Mouse (Mus musculus) gastrocnemius, adult 2 months (tissue): ENCODE results near the gene Insyn1. TPM values are rescaled to one million over a fixed set of nuclear protein-coding genes. Genes with fewer than 3 reads are reported as not detected.
A peak's percentile ranks its signal among the peaks of the same experiment; 100 is the strongest.

ENCODE experiments used
- DNase-seq: peaks from one replicate; pipeline ENCODE4 v3.0.0; 2022
- H3K27ac ChIP-seq: fragments of 200-600 bp; 2 replicates; pipeline ENCODE4 v1.8.1; 2022; ENCODE audit warnings: mild to moderate bottlenecking
- H3K4me3 ChIP-seq: fragments of 200-600 bp; 2 replicates; pipeline ENCODE4 v1.8.1; 2022; ENCODE audit warnings: mild to moderate bottlenecking, moderate library complexity
- CTCF ChIP-seq: fragments of 200-600 bp; IDR thresholded peaks from 2 replicates; pipeline ENCODE4 v1.8.1; 2022; ENCODE audit warnings: antibody characterized with exemption, mild to moderate bottlenecking, moderate library complexity
- intact Hi-C: fragments of 180-260 bp; cut with DNase I; formaldehyde crosslinking; loops from one replicate; pipeline ENCODE4 v1.15.1; 2025
- total RNA-seq, 2 experiments: library from RNA; stranded (reverse); gene quantifications; 2 replicates each; pipeline ENCODE4 v1.2.3; 2021

The Insyn1 gene
- total RNA-seq, 2 experiments from 2014 or later: 17.3 to 20.1 TPM

DNA sequence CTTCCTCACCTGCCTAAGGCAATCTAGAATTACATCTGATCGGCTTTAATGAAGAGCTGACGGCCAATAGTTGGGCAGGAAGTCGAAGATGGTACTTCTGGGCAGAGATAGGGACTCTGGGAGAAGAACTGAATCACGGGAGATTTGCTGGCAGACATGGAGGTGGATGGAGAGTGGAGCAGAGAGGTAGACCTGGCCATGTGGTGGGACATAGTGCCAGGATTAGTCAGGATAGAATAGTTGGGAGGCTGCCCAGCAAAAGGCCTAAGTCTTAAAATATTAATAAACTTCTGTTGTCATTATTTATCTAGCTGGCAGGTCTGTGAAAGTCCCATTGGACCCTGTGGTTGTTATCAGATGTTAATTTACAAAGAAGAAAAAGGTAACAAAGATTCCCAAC is 36.7 kb downstream of the Insyn1 start:
- no peak overlapping the region for H3K27ac ChIP-seq
- intact Hi-C loops: no loop called here
- no peak for TF ChIP-seq CTCF
- DNase-seq: no peak
- H3K4me3 ChIP-seq: no peak overlapping the region

DNA sequence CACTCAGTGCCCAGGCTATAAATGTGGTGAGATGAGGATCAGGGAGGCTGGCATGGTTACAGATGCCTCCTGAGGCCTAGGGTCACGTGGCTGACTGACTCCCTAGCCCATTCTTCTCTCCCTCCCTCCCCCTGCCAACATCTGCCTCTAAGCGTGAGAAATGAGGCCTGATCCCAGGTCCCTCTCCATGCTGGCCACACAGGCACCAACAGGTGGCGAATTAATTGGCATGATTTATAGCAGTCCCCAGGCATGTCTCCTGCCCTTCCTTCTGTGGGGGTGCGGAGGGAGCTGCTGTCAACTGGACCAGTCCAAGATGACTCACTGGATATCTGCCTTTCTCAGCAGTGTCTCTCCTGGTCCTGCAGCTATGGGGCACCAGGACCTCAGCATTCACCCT is 39.4 kb downstream of the Insyn1 start:
- intact Hi-C loops: no loop called here
- TF ChIP-seq CTCF: no peak
- DNase-seq: no peak
- Histone ChIP-seq H3K4me3 (no peak overlapping the region), H3K27ac (no peak overlapping the region)

DNA sequence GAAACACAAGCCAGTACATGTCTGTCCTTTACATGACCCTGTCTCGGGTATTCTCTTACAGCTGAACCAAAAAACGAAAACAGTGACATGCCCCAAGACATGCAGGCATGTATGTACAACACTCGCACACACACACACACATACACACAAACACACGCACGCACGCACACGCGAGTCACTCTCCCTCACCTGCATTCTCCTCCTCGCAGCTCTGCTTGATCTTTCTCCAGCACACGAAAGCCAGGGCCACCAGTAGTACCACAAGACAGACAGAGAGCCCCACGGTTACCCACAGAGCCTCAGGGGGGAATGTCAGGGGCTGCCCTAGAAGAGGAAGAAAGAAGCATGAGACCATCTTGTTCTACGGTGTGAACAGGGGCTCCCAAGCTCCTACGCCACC is 42.0 kb downstream of the Insyn1 start:
- intact Hi-C loops: no loop called here

DNA sequence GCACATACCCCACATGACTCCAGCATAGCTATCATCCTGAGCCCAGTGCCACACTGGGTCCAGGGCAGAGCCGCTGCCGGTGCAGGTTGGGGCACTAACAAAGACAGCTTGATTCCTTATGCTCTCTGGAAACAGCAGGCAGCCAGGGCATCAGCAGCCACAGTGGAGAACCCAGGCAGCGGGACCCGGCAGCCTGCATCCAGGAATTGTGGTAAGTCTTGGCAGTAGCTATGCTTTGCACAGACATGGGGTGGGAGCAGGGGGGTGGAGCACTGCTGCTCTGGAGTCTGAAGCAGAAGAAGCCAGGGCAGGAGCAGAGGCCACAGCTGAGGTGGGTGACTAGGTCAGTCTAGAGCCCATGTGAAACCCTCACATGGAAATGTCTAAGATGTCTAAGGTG is 43.8 kb downstream of the Insyn1 start:
- DNase-seq: no peak
- no peak overlapping the region for H3K4me3 ChIP-seq
- intact Hi-C loops: no loop called here
- TF ChIP-seq CTCF: no peak
- no peak overlapping the region for H3K27ac ChIP-seq

More for the DNA sequence above, 42.0 kb downstream of the Insyn1 start:
- H3K27ac ChIP-seq: no peak overlapping the region
- no peak overlapping the region for H3K4me3 ChIP-seq
- no peak for TF ChIP-seq CTCF
- no peak for DNase-seq

DNA sequence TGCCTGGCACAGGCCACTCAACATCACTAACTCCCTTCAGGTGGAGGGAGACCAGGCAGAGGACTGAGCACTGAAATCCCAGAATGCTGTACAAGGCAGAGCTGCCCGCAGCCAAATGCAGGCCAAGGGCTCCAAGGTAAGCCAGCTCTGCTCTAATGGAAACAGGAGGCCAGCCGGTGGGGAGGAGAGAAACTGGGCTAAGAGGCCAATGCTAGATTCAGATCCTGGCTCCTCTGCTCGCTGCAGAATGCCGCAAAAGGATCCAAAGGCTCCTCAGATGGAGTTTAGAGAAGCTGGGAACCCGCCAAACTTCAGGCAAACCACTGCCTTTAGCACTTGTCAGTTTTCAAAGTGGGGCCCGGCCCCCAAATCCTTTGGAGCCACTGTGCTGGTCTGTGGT is 44.9 kb downstream of the Insyn1 start:
- H3K27ac ChIP-seq: no peak overlapping the region
- no peak overlapping the region for H3K4me3 ChIP-seq
- DNase-seq: no peak
- no peak for TF ChIP-seq CTCF
- intact Hi-C loops: no loop called here

DNA sequence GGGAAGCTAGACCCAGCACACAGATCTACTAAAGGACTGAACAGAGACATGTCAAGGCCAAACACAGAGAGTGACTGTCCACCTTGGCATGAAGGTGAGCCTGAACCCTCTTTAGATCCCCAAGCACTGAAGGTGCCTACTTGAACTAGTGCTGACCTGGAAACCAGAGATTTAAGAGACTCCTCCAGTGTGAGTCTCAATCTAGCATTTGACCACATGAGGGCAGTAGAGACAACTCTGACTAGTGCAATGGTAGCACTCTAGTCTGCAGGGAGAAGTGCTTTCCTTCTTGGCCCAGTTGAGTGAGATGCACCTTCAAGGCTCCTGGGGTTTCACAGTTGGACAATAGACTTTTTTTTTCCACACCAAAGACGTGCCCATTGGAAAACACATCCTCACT is 46.4 kb downstream of the Insyn1 start:
- no peak overlapping the region for H3K4me3 ChIP-seq

DNA sequence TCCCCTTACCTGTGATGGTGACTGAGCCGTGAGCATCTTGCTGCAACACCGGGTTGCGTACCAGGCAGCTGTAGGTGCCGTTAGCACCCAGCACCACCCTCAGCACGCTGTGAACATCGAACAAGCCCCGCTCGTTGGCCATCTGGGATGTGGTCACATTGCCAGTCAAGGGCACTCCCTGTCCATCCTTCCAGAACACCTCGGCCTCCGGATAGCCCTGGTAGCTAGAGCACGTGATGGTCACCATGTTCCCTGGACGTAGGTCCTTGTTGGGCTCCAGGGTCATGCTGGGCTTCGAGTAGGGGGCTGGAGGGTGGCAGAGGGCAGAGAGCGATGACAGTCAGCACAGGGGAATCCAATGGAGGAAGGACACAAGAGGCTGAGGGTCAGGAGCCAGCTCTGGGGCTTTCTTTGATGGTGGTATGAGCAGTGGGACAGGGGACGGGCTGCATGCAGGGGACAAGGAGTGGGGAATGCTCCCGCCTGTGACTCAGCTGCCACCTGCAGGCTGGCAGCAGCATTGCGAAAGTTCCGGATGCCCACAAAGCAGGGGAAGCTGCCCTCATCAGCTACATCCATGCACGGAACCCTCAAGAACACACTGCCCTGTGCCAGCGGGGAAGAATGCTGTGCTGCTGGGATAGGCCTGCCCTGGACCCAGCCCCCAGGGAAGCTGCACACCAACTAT is 47.2 kb downstream of the Insyn1 start:
- intact Hi-C loops: no loop called here
- Histone ChIP-seq H3K4me3 (no peak overlapping the region), H3K27ac (no peak overlapping the region)
- peak; percentile 50 for TF ChIP-seq CTCF
- no peak for DNase-seq

More for the DNA sequence above, 46.4 kb downstream of the Insyn1 start:
- TF ChIP-seq CTCF: peak; percentile 82
- intact Hi-C loops: no loop called here
- DNase-seq: peak; percentile 48
- H3K27ac ChIP-seq: no peak overlapping the region

DNA sequence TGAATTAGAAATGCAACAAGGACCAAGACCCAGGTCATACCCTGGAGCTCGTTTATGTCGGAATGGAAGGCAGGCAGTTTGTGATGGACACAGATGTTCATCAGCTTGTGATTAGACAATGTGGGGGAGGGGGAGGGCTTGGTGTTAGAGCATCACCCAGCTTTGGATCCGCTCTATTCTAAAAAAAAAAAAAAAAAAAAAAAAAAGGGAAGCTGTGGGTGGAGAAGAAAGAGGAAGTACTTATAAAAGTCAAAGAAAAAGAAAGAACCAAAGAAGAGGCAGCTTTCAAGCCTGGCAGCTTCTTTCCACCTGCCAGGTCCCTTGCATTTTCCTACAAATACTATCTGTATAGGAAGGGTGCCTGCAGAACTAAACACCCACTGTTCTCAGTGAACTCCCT is 49.4 kb downstream of the Insyn1 start:
- Histone ChIP-seq H3K4me3 (no peak overlapping the region), H3K27ac (no peak overlapping the region)
- no peak for DNase-seq
- TF ChIP-seq CTCF: no peak
- intact Hi-C loops: no loop called here

DNA sequence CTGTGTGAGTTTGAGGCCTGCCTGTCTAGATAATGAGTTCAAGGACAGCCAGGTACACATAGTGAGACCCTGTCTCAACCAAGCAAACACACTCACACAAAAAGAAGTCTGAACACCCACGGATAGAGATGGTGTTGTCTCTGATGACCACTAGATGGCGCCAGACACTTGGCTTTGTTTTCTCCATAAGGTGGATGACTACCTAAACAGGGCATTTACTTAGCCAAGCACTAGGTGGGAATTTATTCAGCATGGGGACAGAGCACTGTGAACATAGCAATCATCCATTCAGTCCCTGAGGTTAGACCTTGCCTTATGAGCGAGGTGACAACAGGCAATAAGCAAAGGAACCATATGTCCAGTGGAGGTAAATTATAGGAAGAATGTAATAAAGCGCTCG is 51.5 kb downstream of the Insyn1 start:
- intact Hi-C loops: loop anchor here (1.0 to 10.0 kb wide), 2 partner anchors 38 to 335 kb away; no protein-coding TSS in a partner anchor
- DNase-seq: peak; percentile 53

DNA sequence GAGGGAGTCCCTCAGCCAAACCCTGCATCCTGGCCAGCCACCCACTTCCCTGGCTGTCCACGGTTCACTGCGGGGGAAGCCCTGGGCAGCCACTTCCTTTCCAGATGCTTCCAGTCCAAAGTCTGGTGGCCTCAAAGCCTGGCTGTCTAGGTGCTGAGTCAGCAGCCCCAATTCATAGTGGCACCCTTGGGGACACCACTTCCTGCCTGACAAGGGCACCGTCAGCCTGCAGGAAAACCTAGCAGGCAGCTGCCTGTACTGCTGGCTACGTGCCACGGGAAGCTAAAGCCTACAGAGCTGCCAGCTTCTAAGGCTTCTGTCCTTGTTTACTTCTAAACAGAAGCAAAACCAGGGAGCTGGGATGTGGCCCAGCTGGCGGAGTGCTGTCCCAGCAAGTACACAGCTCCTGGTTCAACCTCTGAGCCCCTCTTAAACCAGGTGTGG is 53.5 kb downstream of the Insyn1 start:
- Histone ChIP-seq H3K27ac (peak overlapping the region; percentile 83), H3K4me3 (peak overlapping the region; percentile 1; the same call in 1 of the 2 replicates)
- no peak for TF ChIP-seq CTCF
- peak; percentile 90 for DNase-seq
- intact Hi-C loops: loop anchor here (1.0 to 10.0 kb wide), 2 partner anchors 110 to 333 kb away; no protein-coding TSS in a partner anchor

More for the DNA sequence above, 51.5 kb downstream of the Insyn1 start:
- H3K27ac ChIP-seq: no peak overlapping the region
- TF ChIP-seq CTCF: peak; percentile 96
- no peak overlapping the region for H3K4me3 ChIP-seq

DNA sequence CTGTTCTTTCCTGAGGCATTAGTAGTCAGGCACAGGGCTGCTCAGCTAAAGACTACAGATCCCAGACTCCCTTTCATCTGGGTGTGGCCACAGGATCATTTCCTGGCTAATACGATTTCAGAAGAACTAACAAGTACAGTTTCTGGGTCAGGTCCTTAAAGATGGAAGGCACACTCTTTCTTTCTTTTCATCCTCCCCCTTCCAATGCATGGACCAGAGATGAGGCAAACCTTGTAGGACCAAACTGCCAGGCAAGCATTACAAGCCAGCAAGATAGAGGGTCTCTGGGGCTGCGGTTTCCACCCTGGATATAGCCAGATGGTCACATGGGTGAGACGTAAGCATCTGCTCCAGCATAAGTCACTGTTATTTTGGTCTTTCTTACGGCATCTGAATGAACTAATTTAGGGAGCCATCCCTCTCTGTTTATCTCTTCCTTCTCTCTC is 56.5 kb downstream of the Insyn1 start:
- DNase-seq: no peak
- Histone ChIP-seq H3K4me3 (peak overlapping the region; percentile 65), H3K27ac (peak overlapping the region; percentile 85)
- intact Hi-C loops: loop anchor here (10.0 kb wide), 1 partner anchor 330 kb away; no protein-coding TSS in a partner anchor
- no peak for TF ChIP-seq CTCF

DNA sequence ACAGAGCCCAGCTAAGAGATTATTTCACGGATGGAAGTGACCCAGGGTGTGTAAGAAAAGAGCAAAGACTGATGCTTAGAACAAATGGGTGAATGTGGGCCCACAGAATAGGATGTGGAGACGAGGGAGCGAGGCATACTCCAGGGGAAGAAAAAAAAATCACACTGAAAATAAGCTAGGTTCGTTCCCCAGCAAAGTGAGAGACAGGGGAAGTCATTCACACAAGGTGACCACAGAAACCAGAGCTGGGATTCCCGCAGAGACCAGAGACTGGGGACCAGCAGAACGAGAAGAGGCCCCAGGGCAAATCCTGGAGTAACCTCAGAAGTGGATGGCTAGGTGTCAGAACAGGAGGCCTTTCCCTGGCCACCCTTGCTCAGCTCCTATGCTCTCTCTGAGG is 57.0 kb downstream of the Insyn1 start:
- H3K27ac ChIP-seq: peak overlapping the region; percentile 85
- no peak for DNase-seq
- intact Hi-C loops: loop anchor here (10.0 kb wide), 1 partner anchor 329 kb away; no protein-coding TSS in a partner anchor

DNA sequence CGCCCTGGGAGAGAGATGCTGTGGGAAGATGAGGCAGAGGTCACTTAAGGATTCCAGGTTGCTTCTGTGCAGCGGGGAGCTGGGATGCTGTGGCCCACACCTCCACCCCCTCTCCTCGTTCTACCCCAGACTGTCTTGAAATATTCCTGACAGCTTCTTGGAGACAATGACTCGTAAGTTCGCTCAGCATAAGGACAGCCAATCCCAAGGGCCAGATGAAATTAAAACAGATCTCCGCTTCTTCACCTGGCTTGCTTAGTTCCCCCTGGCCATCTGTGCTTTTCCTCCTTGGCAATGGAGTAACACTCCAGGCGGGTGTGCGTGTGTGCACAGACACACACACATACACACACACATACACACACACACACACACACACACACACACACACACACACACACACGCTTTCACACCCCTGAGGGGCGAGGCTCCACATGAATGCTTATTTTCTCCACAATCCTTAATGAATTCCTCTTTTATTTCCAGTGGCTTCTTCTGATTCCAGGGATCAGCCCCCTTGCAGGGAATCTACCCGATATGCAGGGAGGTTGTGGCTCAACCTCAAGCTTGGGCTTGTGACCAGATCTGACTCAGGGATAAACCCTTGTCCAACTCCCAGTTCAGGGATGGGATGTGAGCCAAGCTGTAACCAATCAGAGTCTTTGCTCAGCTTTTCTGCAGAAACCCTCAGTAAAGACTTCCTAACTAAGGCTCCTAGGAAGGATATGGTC is 58.4 kb downstream of the Insyn1 start:
- peak; percentile 79 for DNase-seq

More for the DNA sequence above, 57.0 kb downstream of the Insyn1 start:
- no peak for TF ChIP-seq CTCF
- peak overlapping the region; percentile 65 for H3K4me3 ChIP-seq

More for the DNA sequence above, 58.4 kb downstream of the Insyn1 start:
- TF ChIP-seq CTCF: no peak
- intact Hi-C loops: loop anchor here (10.0 kb wide), 1 partner anchor 328 kb away; no protein-coding TSS in a partner anchor
- peak overlapping the region; percentile 3; the same call in 1 of the 2 replicates for H3K27ac ChIP-seq
- H3K4me3 ChIP-seq: peak overlapping the region; percentile 3; the same call in 1 of the 2 replicates
